Mouse (Mus musculus) stomach, embryonic 16.5 days (tissue): ENCODE measurements around the gene Sec24b. TPM values are rescaled to one million over a fixed set of nuclear protein-coding genes. Genes with fewer than 3 reads are reported as not detected.

ENCODE experiments used
- ATAC-seq: fragments of 200-750 bp; cut with Nextera tagmentation; 2 replicates; pipeline ENCODE4 v1.8.0; 2017; ENCODE audit warnings: moderate number of reproducible peaks, moderate TSS enrichment; ENCODE audit not compliant: insufficient read depth, low FRiP score
- H3K27ac ChIP-seq: fragments of 300-500 bp; sonication (generic); 2 replicates; pipeline ENCODE4 v1.5.1; 2014; ENCODE audit warnings: low read length
- H3K27me3 ChIP-seq: fragments of 300-500 bp; sonication (generic); 2 replicates; pipeline ENCODE4 v1.6.1; 2014; ENCODE audit warnings: low read length, control low read depth, mixed read lengths; ENCODE audit not compliant: control insufficient read depth, insufficient read depth
- H3K36me3 ChIP-seq: fragments of 300-500 bp; sonication (generic); 2 replicates; pipeline ENCODE4 v1.6.1; 2014; ENCODE audit warnings: low read length; ENCODE audit not compliant: control insufficient read depth, insufficient read depth
- H3K4me1 ChIP-seq: fragments of 300-500 bp; sonication (generic); 2 replicates; pipeline ENCODE4 v1.6.1; 2014; ENCODE audit warnings: low read length, control low read depth, mixed read lengths; ENCODE audit not compliant: control insufficient read depth, insufficient read depth
- H3K4me2 ChIP-seq: fragments of 300-500 bp; sonication (generic); 2 replicates; pipeline ENCODE4 v1.6.1; 2014; ENCODE audit warnings: low read depth, low read length, mixed read lengths
- H3K4me3 ChIP-seq: fragments of 300-500 bp; sonication (generic); replicated peaks from 2 replicates; pipeline ENCODE4 v1.5.1; 2014; ENCODE audit warnings: mild to moderate bottlenecking, low read length
- H3K9ac ChIP-seq: fragments of 300-500 bp; sonication (generic); 2 replicates; pipeline ENCODE4 v1.6.1; 2014; ENCODE audit warnings: low read length
- H3K9me3 ChIP-seq: fragments of 300-500 bp; sonication (generic); replicated peaks from 2 replicates; pipeline ENCODE4 v1.6.1; 2016; ENCODE audit warnings: low read length, control low read depth; ENCODE audit not compliant: control insufficient read depth
- WGBS: fragments of 180-500 bp; shearing (Covaris S2); extraction: QIAGEN DNeasy Blood & Tissue Kit; methylation state at CpG from one replicate; pipeline ENCODE4 v1.1.7; 2014; 5-methylcytosine and 5-hydroxymethylcytosine counted together
- polyA plus RNA-seq: library from polyadenylated mRNA; unstranded; fragments of >200 nt; fragmentation: Nextera tagmentation; extraction: Ambion mirVana; gene quantifications from 2 replicates; pipeline ENCODE4 v1.2.1, GENCODE M21; 2015

Gene Sec24b
- polyA plus RNA-seq, 1 experiment from 2014 or later: 29.7 TPM

- WGBS: 84% methylated on average over 5 of the region's 5 CpGs
These were observed 113.0 kb downstream of the Sec24b start for GRCm38 (mm10) chr3:129948359-129948758.

GRCm38 (mm10) chr3:129946217-129946914 is 115.0 kb downstream of the Sec24b start:
- no peak overlapping the region for H3K9ac ChIP-seq
- no peaks in the 10 kb centered on the region for H3K27me3 ChIP-seq
- 50% methylated on average over 5 of the region's 5 CpGs for WGBS
- no peak overlapping the region for H3K27ac ChIP-seq
- H3K4me3 ChIP-seq: no peak overlapping the region
- H3K4me2 ChIP-seq: no peak overlapping the region
- no peaks in the 10 kb centered on the region for H3K9me3 ChIP-seq
- no peaks in the 10 kb centered on the region for H3K36me3 ChIP-seq
- no peak for ATAC-seq
- H3K4me1 ChIP-seq: no peaks in the 10 kb centered on the region

More at GRCm38 (mm10) chr3:129948359-129948758, 113.0 kb downstream of the Sec24b start:
- Histone ChIP-seq H3K9ac (no peak overlapping the region), H3K36me3 (no peaks in the 10 kb centered on the region), H3K27me3 (no peaks in the 10 kb centered on the region), H3K4me1 (no peaks in the 10 kb centered on the region), H3K9me3 (no peaks in the 10 kb centered on the region), H3K4me3 (no peak overlapping the region), H3K4me2 (no peak overlapping the region), H3K27ac (no peak overlapping the region)
- ATAC-seq: no peak

GRCm38 (mm10) chr3:129943813-129944212 is 117.5 kb downstream of the Sec24b start:
- Histone ChIP-seq H3K4me1 (no peaks in the 10 kb centered on the region), H3K36me3 (no peaks in the 10 kb centered on the region), H3K4me2 (no peak overlapping the region), H3K27me3 (no peaks in the 10 kb centered on the region), H3K9ac (no peak overlapping the region), H3K4me3 (no peak overlapping the region), H3K27ac (no peak overlapping the region), H3K9me3 (no peaks in the 10 kb centered on the region)
- WGBS: 55% methylated on average over 4 of the region's 4 CpGs
- no peak for ATAC-seq

GRCm38 (mm10) chr3:129941291-129941690 is 120.1 kb downstream of the Sec24b start:
- Histone ChIP-seq H3K36me3 (no peaks in the 10 kb centered on the region), H3K9ac (no peak overlapping the region), H3K9me3 (no peaks in the 10 kb centered on the region), H3K4me3 (no peak overlapping the region), H3K27ac (no peak overlapping the region), H3K27me3 (no peaks in the 10 kb centered on the region), H3K4me1 (no peaks in the 10 kb centered on the region), H3K4me2 (no peak overlapping the region)
- no peak for ATAC-seq
- 89% methylated on average over 1 of the region's 1 CpGs for WGBS

- H3K9ac ChIP-seq: no peak overlapping the region
- no peak overlapping the region for H3K4me2 ChIP-seq
- H3K27me3 ChIP-seq: no peaks in the 10 kb centered on the region
- no peaks in the 10 kb centered on the region for H3K4me1 ChIP-seq
- WGBS: 88% methylated on average over 2 of the region's 2 CpGs
- no peaks in the 10 kb centered on the region for H3K9me3 ChIP-seq
- H3K36me3 ChIP-seq: no peaks in the 10 kb centered on the region
- no peak overlapping the region for H3K4me3 ChIP-seq
- ATAC-seq: no peak
- no peak overlapping the region for H3K27ac ChIP-seq
These were observed 120.6 kb downstream of the Sec24b start for GRCm38 (mm10) chr3:129940780-129941179.

GRCm38 (mm10) chr3:129939058-129939457 is 122.3 kb downstream of the Sec24b start:
- H3K4me2 ChIP-seq: no peak overlapping the region
- no peaks in the 10 kb centered on the region for H3K4me1 ChIP-seq
- H3K36me3 ChIP-seq: no peaks in the 10 kb centered on the region
- H3K9me3 ChIP-seq: no peaks in the 10 kb centered on the region
- no peak overlapping the region for H3K27ac ChIP-seq
- 74% methylated on average over 7 of the region's 7 CpGs for WGBS
- H3K4me3 ChIP-seq: no peak overlapping the region
- H3K27me3 ChIP-seq: no peaks in the 10 kb centered on the region
- no peak overlapping the region for H3K9ac ChIP-seq
- no peak for ATAC-seq

GRCm38 (mm10) chr3:129937848-129938247 is 123.5 kb downstream of the Sec24b start:
- 31% methylated on average over 3 of the region's 3 CpGs for whole genome bisulfite sequencing
- no peaks in the 10 kb centered on the region for H3K36me3 ChIP-seq
- no peak overlapping the region for H3K4me2 ChIP-seq
- no peaks in the 10 kb centered on the region for H3K9me3 ChIP-seq
- no peaks in the 10 kb centered on the region for H3K27me3 ChIP-seq
- peak; percentile 66; the same call in 1 of the 2 replicates for ATAC-seq
- H3K4me1 ChIP-seq: no peaks in the 10 kb centered on the region
- H3K27ac ChIP-seq: peak overlapping the region; percentile 42; the same call in 1 of the 2 replicates
- no peak overlapping the region for H3K9ac ChIP-seq
- no peak overlapping the region for H3K4me3 ChIP-seq

GRCm38 (mm10) chr3:129936561-129936960 is 124.8 kb downstream of the Sec24b start:
- Histone ChIP-seq H3K36me3 (no peaks in the 10 kb centered on the region), H3K4me2 (no peak overlapping the region), H3K27ac (no peak overlapping the region; the same call in 1 of the 2 replicates), H3K4me1 (no peaks in the 10 kb centered on the region), H3K9ac (no peak overlapping the region), H3K4me3 (no peak overlapping the region), H3K9me3 (no peaks in the 10 kb centered on the region), H3K27me3 (no peaks in the 10 kb centered on the region)
- WGBS: 51% methylated on average over 9 of the region's 9 CpGs
- no peak for ATAC-seq
